Mouse (Mus musculus) hindbrain, embryonic 12.5 days (tissue): ENCODE data around the gene C130026I21Rik. TPM values are rescaled to one million over a fixed set of nuclear protein-coding genes. Genes with fewer than 3 reads are reported as not detected.
"Not testable (repeated sequence)": the region's sequence is repeated elsewhere in the genome, so short reads cannot be mapped to it uniquely, and the experiment has no call there.

Source experiments
- ATAC-seq: fragments of 200-750 bp; cut with Nextera tagmentation; 2 replicates; pipeline ENCODE4 v1.8.0; 2017; ENCODE audit warnings: moderate TSS enrichment; ENCODE audit not compliant: low FRiP score
- H3K27ac ChIP-seq: fragments of 300-500 bp; sonication (generic); 2 replicates; pipeline ENCODE4 v1.5.1; 2016; ENCODE audit warnings: mild to moderate bottlenecking
- H3K27me3 ChIP-seq: fragments of 300-500 bp; sonication (generic); 2 replicates; pipeline ENCODE4 v1.6.1; 2016; ENCODE audit warnings: mild to moderate bottlenecking
- H3K36me3 ChIP-seq: fragments of 300-500 bp; sonication (generic); 2 replicates; pipeline ENCODE4 v1.6.1; 2016; ENCODE audit warnings: mild to moderate bottlenecking
- H3K4me1 ChIP-seq: fragments of 300-500 bp; sonication (generic); 2 replicates; pipeline ENCODE4 v1.6.1; 2016
- H3K4me2 ChIP-seq: fragments of 300-500 bp; sonication (generic); replicated peaks from 2 replicates; pipeline ENCODE4 v1.6.1; 2016; ENCODE audit warnings: mild to moderate bottlenecking
- H3K4me3 ChIP-seq: fragments of 300-500 bp; sonication (generic); 2 replicates; pipeline ENCODE4 v1.5.1; 2016; ENCODE audit warnings: mild to moderate bottlenecking
- H3K9ac ChIP-seq: fragments of 300-500 bp; sonication (generic); 2 replicates; pipeline ENCODE4 v1.6.1; 2016; ENCODE audit warnings: mild to moderate bottlenecking, moderate library complexity
- H3K9me3 ChIP-seq: fragments of 300-500 bp; sonication (generic); replicated peaks from 2 replicates; pipeline ENCODE4 v1.6.1; 2016; ENCODE audit warnings: mild to moderate bottlenecking
- WGBS: fragments of 180-500 bp; shearing (Covaris S2); methylation state at CpG from one replicate; pipeline ENCODE4 v1.1.7; 2016; 5-methylcytosine and 5-hydroxymethylcytosine counted together
- polyA plus RNA-seq: library from polyadenylated mRNA; unstranded; fragments of >200 nt; fragmentation: Nextera tagmentation; extraction: Ambion mirVana; gene quantifications from 2 replicates; pipeline ENCODE4 v1.2.1, GENCODE M21; 2016

C130026I21Rik gene
- polyA plus RNA-seq, 1 experiment from 2014 or later: not detected

DNA sequence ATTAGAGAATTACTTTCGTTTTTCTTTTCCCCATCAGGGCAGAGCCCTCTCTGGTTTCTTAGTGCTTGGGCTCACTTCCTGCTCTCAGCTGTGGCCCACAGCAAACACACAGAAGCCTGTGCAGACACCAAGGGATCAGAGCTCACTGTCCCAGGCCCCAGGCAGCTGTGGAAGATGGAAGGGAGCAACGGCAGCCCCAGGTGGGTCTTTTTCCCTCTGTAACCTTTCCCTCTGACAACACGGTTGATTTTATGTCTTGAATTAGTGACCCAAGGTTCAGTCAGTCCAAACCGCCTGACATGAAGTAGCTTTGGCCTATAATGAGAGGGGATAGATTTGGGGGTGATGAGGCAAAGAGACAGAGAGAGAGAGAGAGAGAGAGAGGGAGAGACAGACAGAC lies 70.8 kb downstream of the C130026I21Rik start:
- H3K9ac ChIP-seq, H3K36me3 ChIP-seq, H3K4me2 ChIP-seq, H3K27me3 ChIP-seq, H3K27ac ChIP-seq, H3K4me3 ChIP-seq, H3K4me1 ChIP-seq, ATAC-seq: not testable (repeated sequence)
- WGBS: 87% methylated on average over 3 of the region's 4 CpGs
- H3K9me3 ChIP-seq: 0 out of 2 replicates have a peak, but pooled peaks cover 11% of the 10 kb centered on the region

DNA sequence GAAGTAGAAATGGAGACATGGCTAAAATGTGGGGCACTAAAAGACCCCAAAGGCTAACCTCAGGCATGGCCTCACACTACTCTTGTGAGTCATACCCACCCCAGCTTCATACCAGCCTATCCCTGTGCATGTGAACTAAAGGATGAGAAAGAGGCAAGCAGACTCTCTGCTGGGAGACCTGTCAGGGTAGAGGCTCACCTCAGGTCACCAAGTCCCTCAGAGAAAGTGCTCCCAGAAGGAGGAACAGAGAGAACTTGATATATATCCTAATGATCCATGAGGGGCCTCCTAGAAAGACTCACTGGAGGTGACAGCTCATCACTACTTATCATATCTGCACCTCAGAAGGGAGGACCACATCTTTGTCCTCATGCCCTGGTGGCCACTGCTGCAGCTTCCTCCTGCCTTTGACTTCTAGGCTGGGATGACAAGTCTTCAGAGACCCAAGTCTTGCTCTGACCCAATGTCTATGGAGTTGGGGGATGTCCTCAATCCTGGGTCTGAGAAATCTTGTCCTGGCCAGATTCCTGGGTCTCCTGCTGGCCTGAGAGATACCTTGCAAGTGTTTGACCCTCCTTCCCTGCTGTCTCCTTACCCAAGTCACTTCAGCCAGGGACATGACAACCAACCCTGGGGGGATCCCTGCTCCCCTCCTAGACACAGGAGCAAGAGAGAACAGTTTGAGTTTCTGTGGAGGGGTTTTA lies 71.6 kb downstream of the C130026I21Rik start:
- H3K27me3 ChIP-seq, H3K4me2 ChIP-seq, H3K4me1 ChIP-seq, H3K36me3 ChIP-seq, H3K9ac ChIP-seq, H3K27ac ChIP-seq, ATAC-seq, H3K4me3 ChIP-seq: not testable (repeated sequence)
- H3K9me3 ChIP-seq: 0 out of 2 replicates have a peak, but pooled peaks cover 11% of the 10 kb centered on the region

DNA sequence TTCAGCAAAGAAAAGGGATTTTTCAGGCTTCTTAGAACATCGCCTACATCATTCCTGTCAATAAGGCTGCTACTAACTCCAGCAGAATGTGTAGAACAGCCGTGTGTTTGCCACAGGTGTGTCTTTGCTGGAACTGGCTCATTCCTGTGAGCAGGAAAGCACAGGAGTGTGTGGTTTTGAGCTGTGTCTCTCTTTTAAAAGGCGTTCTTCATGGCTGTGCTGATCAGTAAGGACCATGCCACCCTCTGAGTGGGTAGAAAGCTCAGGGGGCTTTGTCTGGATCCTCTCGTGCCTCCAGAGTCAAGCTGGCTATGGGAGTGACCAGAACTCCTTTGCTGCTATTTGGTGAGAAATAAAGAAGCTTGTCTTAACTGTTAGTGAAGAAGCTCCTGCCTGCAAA lies 73.6 kb downstream of the C130026I21Rik start:
- not testable (repeated sequence) for H3K4me1 ChIP-seq, H3K27ac ChIP-seq, H3K4me2 ChIP-seq, H3K4me3 ChIP-seq, H3K9ac ChIP-seq, ATAC-seq, H3K36me3 ChIP-seq, H3K27me3 ChIP-seq
- WGBS: 64% methylated on average over 4 of the region's 4 CpGs
- 0 out of 2 replicates have a peak, but pooled peaks cover 14% of the 10 kb centered on the region for H3K9me3 ChIP-seq

DNA sequence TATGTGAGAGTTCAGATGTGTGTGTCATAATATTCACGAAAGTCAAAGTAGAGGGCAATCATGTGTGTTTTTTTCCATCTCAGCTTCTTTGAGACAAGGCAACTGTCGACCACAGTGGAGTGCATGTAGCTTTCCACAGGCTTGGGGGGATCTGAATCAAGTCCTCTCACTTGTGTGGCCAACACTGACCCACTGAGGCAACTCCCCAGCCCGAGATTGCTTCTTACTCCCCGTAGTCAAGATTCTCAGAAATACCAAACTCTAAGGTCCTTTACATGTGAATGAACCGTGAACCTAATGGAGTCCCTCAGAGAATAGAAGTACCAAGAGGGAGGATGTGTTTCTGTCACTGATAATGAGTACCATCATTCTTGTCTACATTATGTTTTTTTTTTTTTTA lies 76.6 kb downstream of the C130026I21Rik start:
- H3K27ac ChIP-seq, H3K4me3 ChIP-seq, ATAC-seq, H3K9ac ChIP-seq, H3K4me2 ChIP-seq, H3K27me3 ChIP-seq, H3K36me3 ChIP-seq, H3K4me1 ChIP-seq: not testable (repeated sequence)
- 77% methylated on average over 5 of the region's 5 CpGs for WGBS
- peaks cover 14% of the 10 kb centered on the region; the same call in 1 of the 2 replicates for H3K9me3 ChIP-seq

DNA sequence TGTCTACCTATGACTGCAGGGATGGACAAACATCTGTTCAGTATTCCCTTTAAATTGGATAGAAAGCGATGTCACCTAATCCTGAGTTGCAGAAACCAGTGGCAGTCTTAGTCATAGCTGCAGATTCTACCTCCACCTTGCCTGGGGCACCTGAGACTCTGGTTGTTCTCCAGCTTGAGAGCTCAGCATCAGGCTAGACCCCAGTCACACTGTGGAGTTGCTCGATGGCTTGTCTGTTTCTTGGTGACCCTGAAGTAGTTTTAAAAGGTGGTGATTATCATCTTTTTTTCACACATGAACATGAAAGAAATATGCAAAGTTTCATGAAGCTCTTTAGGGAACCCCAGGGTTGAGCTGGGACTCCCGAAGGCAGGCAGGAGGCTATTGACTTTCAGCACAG lies 88.4 kb downstream of the C130026I21Rik start:
- 94% methylated on average over 2 of the region's 3 CpGs for WGBS
- not testable (repeated sequence) for H3K9me3 ChIP-seq, H3K27me3 ChIP-seq, H3K9ac ChIP-seq, H3K36me3 ChIP-seq, H3K27ac ChIP-seq, H3K4me2 ChIP-seq, ATAC-seq, H3K4me3 ChIP-seq, H3K4me1 ChIP-seq

DNA sequence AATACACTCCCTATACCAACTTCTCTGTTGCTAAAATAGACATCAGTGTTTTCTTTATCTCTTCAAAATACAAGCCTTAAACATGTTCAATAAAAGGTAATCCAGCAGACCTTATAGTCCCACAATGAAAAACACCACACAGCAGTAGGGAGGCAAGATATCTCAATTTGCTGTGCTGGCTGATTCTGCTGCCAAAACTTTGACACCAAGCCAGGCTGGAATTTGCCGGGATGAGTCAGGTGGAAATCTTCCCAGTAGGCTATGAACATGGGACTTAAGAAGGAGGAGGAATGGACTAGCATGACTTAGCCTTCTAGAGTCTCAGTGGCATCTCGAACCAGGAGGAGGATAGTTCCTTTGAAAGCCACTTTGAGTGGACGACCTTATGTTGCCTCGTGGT lies 91.4 kb downstream of the C130026I21Rik start:
- H3K4me3 ChIP-seq, H3K4me2 ChIP-seq, H3K9ac ChIP-seq, ATAC-seq, H3K27me3 ChIP-seq, H3K9me3 ChIP-seq, H3K4me1 ChIP-seq, H3K36me3 ChIP-seq, H3K27ac ChIP-seq: not testable (repeated sequence)
- 91% methylated on average over 4 of the region's 4 CpGs for WGBS

DNA sequence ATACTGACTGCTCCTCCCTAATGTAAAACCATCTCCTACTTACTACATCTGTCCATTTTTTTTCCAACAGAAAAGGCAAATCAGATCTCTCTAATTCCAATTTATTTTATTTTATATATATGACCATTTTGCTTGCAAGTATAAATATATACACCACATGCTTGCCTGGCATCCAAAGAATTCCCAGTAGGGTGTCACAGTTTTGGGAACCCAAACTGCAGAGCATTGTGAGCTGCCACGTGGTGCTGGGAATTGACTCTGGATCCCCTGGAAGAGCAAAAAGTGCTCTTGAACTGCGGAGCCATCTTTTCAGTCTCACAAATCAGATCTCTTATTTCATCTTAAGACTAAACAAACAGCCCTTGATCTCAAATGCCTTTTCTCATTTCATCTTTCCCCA lies 107.5 kb downstream of the C130026I21Rik start:
- H3K27me3 ChIP-seq, H3K4me2 ChIP-seq, ATAC-seq, H3K36me3 ChIP-seq, H3K4me3 ChIP-seq, H3K9ac ChIP-seq, H3K27ac ChIP-seq, H3K4me1 ChIP-seq, H3K9me3 ChIP-seq: not testable (repeated sequence)
- 46% methylated on average over 2 of the region's 2 CpGs for WGBS

DNA sequence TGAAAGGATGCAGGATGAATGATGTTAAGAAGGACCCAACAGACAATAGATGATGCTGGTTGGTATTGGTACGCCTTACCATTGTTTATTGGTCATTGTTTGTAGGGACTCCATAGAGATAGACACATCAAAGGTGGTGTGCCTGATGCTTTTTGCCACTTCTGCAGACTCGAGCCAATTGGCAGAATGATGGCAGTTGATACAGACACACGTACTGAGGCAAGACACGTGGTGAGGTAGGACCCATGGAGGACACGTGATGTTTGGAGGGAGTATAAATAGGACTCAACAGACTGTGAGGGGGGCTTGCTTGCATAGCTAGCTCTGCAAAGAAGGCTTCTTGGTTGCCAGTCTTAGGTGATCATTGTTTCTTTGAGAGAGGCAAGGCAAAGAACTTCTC lies 115.2 kb downstream of the C130026I21Rik start:
- H3K4me1 ChIP-seq, H3K36me3 ChIP-seq, H3K9ac ChIP-seq, H3K4me3 ChIP-seq, ATAC-seq, H3K27me3 ChIP-seq, H3K27ac ChIP-seq, H3K4me2 ChIP-seq, H3K9me3 ChIP-seq: not testable (repeated sequence)
- 85% methylated on average over 4 of the region's 5 CpGs for WGBS

DNA sequence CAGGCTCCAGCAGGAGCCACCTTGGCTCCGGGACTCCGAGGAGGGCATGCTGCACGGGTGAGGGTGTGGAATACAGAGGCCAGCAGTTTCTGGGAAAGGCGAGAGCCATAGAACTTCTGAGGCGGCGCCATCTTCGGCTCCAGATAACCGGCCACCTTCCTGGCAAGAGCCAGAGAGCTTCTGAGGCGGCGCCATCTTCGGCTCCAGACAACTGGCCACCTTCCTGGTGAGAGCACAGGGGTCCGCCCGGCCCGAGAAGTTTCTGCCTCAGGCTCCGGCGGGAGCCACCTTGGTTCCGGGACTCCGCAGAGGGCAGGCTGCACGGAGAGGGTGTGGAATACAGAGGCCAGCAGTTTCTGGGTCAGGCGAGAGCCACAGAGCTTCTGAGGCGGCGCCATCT lies 136.7 kb downstream of the C130026I21Rik start:
- not testable (repeated sequence) for H3K4me3 ChIP-seq, H3K9ac ChIP-seq, H3K36me3 ChIP-seq, H3K4me2 ChIP-seq, ATAC-seq, H3K4me1 ChIP-seq, H3K27me3 ChIP-seq, H3K9me3 ChIP-seq, H3K27ac ChIP-seq
- 88% methylated on average over 22 of the region's 22 CpGs for WGBS

DNA sequence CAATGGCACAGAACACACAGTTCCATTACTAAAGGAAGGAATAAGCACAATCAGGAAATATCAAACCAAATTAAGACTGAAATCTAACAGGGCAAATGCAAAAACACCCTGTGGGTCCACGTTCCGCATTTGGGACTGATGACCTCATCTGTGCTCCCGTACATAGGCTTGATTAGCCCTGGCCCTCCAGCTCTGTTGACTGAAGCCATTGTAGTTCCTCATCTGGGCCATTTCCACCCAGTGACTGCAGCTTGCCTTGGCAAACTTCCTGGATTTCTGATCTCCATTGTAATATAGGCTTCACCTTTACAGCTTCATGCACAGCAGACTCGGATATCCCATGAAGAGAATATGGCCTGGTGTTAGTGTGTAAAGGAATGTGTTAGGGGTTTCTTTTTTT lies 148.5 kb downstream of the C130026I21Rik start:
- not testable (repeated sequence) for H3K4me2 ChIP-seq, H3K27me3 ChIP-seq, H3K36me3 ChIP-seq, H3K9me3 ChIP-seq, H3K27ac ChIP-seq, ATAC-seq, H3K4me3 ChIP-seq, H3K4me1 ChIP-seq, H3K9ac ChIP-seq
- WGBS: 90% methylated on average over 4 of the region's 4 CpGs

DNA sequence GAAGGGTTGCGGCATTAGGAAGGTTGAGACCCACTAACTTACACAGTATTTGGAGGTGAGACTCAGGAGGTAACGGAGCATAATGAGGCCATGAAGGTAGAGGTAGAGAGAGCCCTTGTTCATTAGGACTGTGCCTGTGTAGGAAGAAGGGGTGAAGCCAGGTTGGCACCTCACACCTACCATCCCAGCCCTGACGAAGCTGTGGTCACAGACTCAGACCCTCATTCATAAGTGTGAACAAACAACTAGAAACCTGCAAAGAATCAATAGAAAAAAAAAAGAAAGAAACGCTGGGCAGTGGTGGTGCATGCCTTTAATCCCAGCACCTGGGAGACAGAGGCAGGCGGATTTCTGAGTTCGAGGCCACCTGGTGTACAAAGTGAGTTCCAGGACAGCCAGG lies 152.0 kb downstream of the C130026I21Rik start:
- H3K9me3 ChIP-seq, H3K4me3 ChIP-seq, H3K9ac ChIP-seq, H3K27me3 ChIP-seq, H3K4me1 ChIP-seq, ATAC-seq, H3K36me3 ChIP-seq, H3K27ac ChIP-seq, H3K4me2 ChIP-seq: not testable (repeated sequence)
- 87% methylated on average over 6 of the region's 6 CpGs for WGBS

DNA sequence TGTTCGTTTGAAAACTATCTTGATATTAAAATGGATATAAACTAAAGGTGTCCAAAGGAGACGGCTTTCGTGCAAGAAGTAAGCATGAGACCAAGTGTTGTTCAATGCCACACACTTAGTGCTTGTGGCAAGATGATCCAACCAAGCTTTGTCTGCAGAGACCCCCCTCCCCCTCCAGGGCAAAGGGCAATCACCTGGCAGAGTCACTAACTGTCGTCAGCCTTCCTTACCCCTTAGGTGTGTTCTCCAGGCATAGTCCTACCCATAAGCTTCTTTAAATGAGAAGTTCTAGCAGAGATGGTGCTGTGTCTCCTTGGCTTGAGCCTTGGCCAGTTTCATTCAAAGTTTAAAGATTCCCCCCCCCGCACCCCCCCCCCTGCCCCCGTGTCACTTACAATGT lies 152.8 kb downstream of the C130026I21Rik start:
- H3K4me3 ChIP-seq, H3K9me3 ChIP-seq, H3K36me3 ChIP-seq, H3K27me3 ChIP-seq, H3K4me2 ChIP-seq, H3K4me1 ChIP-seq, ATAC-seq, H3K9ac ChIP-seq, H3K27ac ChIP-seq: not testable (repeated sequence)
- 74% methylated on average over 4 of the region's 6 CpGs for WGBS

DNA sequence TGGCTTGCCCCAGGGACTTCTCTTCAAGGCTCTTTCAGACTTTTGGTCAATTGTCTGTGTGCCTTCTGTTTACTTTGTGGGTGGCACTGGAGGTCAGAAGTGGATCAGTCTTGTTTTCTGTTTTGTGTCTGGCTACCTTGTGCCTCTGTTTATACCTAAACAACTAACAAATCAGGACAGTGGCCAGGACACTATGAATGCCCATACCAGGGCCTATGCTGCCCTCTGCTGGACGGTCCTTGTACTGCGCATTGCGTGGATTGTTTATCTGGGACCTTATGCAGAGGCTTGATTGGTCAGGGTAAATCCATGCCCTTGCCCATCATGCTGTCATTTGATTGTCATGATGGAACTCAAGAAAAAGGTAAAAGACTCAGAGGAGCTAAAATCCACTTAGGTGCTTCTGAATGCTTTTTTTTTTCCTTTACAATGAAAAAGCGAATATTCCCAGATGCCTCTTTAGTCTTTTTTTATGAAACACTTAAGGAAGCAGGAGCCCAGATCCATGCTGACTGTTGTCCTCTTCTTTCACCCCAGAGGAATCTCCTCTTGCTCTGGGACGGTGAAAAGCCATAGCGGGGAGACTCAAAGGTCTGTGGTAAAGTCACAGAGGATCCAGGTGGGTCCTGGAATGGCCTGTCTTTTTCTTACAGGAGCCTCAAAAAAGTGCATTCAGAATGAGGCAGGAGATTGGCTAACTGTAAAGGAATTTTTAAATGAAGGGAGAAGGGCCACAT lies 155.5 kb downstream of the C130026I21Rik start:
- not testable (repeated sequence) for H3K9me3 ChIP-seq, H3K36me3 ChIP-seq, H3K9ac ChIP-seq, H3K4me2 ChIP-seq, H3K4me3 ChIP-seq, H3K27me3 ChIP-seq, H3K4me1 ChIP-seq, ATAC-seq, H3K27ac ChIP-seq
- 55% methylated on average over 6 of the region's 6 CpGs for WGBS
